Mouse (Mus musculus): ENCODE data around the gene 4930562C15Rik.

Gene 4930562C15Rik

DNA sequence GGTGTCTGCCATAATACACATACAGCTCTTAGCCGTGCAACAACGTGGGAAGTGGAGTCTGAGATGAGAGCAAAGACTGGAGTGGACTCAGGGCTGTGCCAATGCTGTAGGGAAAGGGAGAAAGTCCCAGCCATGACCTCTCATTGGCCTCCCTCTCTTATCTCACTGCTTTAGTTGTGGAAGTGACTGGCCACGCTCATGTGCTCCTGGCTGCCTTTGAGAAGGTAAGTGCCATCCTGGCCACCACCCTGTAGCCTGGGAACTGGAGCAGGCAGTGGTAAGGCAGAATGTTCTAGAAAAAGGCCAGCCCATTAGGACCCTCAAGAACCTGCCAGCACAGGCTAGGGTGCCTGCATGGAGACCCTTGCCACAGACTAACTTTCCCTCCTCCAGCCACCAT is 80.7 kb downstream of the 4930562C15Rik start:
- no peak for DNase-seq (ENCODE audit: low read depth)

GRCm38 (mm10) chr16:4916608-4917007 is 81.4 kb downstream of the 4930562C15Rik start:
- no peak for DNase-seq (ENCODE audit: low read depth)
